14 mouse cellular contexts compared by ENCODE assay signal in the genomic region with DNA sequence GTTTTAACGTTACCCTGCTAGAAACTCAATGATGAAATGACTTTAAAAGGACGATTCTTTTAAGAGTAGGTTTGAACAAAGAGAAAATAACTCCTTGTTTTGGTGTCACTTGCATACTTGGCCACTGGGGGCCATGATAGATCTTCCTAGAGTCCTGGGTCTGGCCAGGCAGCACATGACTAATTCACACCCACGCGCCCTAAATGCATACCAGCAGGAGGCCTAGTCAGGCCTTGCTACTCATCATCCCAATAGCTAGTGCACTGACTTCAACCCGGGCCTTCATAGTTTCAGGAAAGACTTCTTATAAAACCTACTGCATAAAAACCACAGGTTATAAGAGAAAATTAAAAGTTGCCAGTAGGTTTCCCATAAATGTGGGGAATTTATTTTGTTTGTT. TPM values are rescaled to one million over a fixed set of nuclear protein-coding genes. Genes with fewer than 3 reads are reported as not detected.
A peak's percentile ranks its signal among the peaks of the same experiment; 100 is the strongest.
DNase-seq lines count a peak whose midpoint lies in the region; ATAC-seq and TF ChIP-seq lines count a peak whose summit lies in the region.
"Had no signal": no experiment of that assay in that cellular context is flagged by ENCODE, and none has a peak within 500 bp of the region (broad histone marks: within the 10 kb centered on the region; RNA-seq: fewer than 3 reads in every experiment).

No protein-coding gene starts in this region.

- TF ChIP-seq POLR2A in MEL (IDR thresholded peaks at IDR 0.05; ENCODE audit: control insufficient read depth in 1 of 2, insufficient read depth in 1 of 2, low read depth in 1 of 2, low read length in 2 of 2, poor library complexity in 1 of 2) = no peak

- no peak for TF ChIP-seq EP300 in MEL (IDR thresholded peaks at IDR 0.05; ENCODE audit: low read depth in 1 of 2, low read length in 2 of 2)

- no peaks in the 10 kb centered on the region for H3K4me1 ChIP-seq in MEL (ENCODE audit: control insufficient read depth in 1 of 2, insufficient read depth in 2 of 2, low read length in 2 of 2)
- H3K4me1 ChIP-seq in forebrain, embryonic 14.5 days (ENCODE audit: control insufficient read depth, insufficient read depth, low read length) = no peaks in the 10 kb centered on the region
- H3K4me1 ChIP-seq: neural tube, embryonic 12.5 days had no signal

- ATAC-seq in megakaryocyte-erythroid progenitor cell, adult 5-6 weeks (replicated peaks; ENCODE audit: low FRiP score, low TSS enrichment, poor library complexity, severe bottlenecking) = peak; percentile 95
- no peak for ATAC-seq in forebrain, embryonic 14.5 days

- 79% methylated on average over 5 of the region's 5 CpGs for WGBS in forebrain, embryonic 14.5 days

- H3K27ac ChIP-seq in layer of hippocampus, adult 2 months = no peak overlapping the region
- H3K27ac ChIP-seq in MEL (ENCODE audit: control insufficient read depth, low read depth, low read length) = no peak overlapping the region
- no peak overlapping the region for H3K27ac ChIP-seq in forebrain, embryonic 14.5 days (ENCODE audit: low read depth, low read length)
- H3K27ac ChIP-seq: hindbrain, embryonic 14.5 days; neural tube, embryonic 12.5 days had no signal

- no peaks in the 10 kb centered on the region for H3K27me3 ChIP-seq in MEL (ENCODE audit: control insufficient read depth in 1 of 2, insufficient read depth in 2 of 2, low read length in 2 of 2)
- no peaks in the 10 kb centered on the region for H3K27me3 ChIP-seq in forebrain, embryonic 14.5 days (replicated peaks; ENCODE audit: control insufficient read depth, insufficient read depth, low read length)
- H3K27me3 ChIP-seq: neural tube, embryonic 12.5 days had no signal

- DNase-seq in layer of hippocampus, adult 2 months (ENCODE audit: low spot score in 2 of 2) = no peak
- no peak for DNase-seq in layer of hippocampus, postnatal 36 days
- DNase-seq in MEL (ENCODE audit: low read depth, low spot score) = peak; percentile 53
- peak; percentile 41 for DNase-seq in brain, adult 2 months (ENCODE audit: low read depth, low spot score)
- no peak for DNase-seq in forebrain, embryonic 14.5 days (ENCODE audit: low spot score)
- no peak for DNase-seq in adrenal gland, adult 2 months
- DNase-seq: adrenal gland, adult 8-10 months; cerebellum, adult 9-10 months; lung, postnatal 4 days; right cerebral cortex, postnatal 4 days had no signal

- H3K36me3 ChIP-seq in MEL (ENCODE audit: control insufficient read depth in 1 of 2, insufficient read depth in 2 of 2, low read length in 2 of 2) = peaks cover 0 to 4% of the 10 kb centered on the region in 2 experiments; a peak in 1 of 4 replicates
- no peaks in the 10 kb centered on the region for H3K36me3 ChIP-seq in forebrain, embryonic 14.5 days (ENCODE audit: control insufficient read depth, insufficient read depth, low read length)
- H3K36me3 ChIP-seq: neural tube, embryonic 12.5 days had no signal

- H3K79me2 ChIP-seq in MEL (ENCODE audit: control insufficient read depth, insufficient read depth, low read length, poor library complexity) = no peaks in the 10 kb centered on the region

- TF ChIP-seq CTCF in layer of hippocampus, adult 2 months (conservative IDR thresholded peaks at IDR 0.05) = peak; percentile 30
- peak in 2 of 3 experiments; percentile 8 to 40; a peak in 3 of 6 replicates for TF ChIP-seq CTCF in MEL (IDR thresholded peaks at IDR 0.05 in 2 of 3, conservative IDR thresholded peaks at IDR 0.05 in 1 of 3; ENCODE audit: control insufficient read depth in 1 of 3, insufficient read depth in 1 of 3, low read depth in 2 of 3, low read length in 3 of 3, poor library complexity in 1 of 3, severe bottlenecking in 1 of 3)

- H3K4me3 ChIP-seq in layer of hippocampus, adult 2 months = no peak overlapping the region
- H3K4me3 ChIP-seq in MEL (ENCODE audit: control insufficient read depth in 1 of 2, insufficient read depth in 1 of 2, low read depth in 2 of 2, low read length in 2 of 2) = no peak overlapping the region
- no peak overlapping the region for H3K4me3 ChIP-seq in forebrain, embryonic 14.5 days (ENCODE audit: low read depth, low read length)
- H3K4me3 ChIP-seq: erythroblast, embryonic 14.5 days; neural tube, embryonic 12.5 days had no signal

- H3K9ac ChIP-seq in MEL (ENCODE audit: control insufficient read depth, low read depth, low read length, poor library complexity, severe bottlenecking) = no peak overlapping the region
- H3K9ac ChIP-seq in forebrain, embryonic 14.5 days (ENCODE audit: low read length) = no peak overlapping the region
- H3K9ac ChIP-seq: hindbrain, embryonic 14.5 days; neural tube, embryonic 12.5 days had no signal

- H3K4me2 ChIP-seq in forebrain, embryonic 14.5 days (ENCODE audit: low read length) = no peak overlapping the region
- H3K4me2 ChIP-seq: hindbrain, embryonic 14.5 days; neural tube, embryonic 12.5 days had no signal

- H3K9me3 ChIP-seq in MEL (replicated peaks; ENCODE audit: insufficient read depth, low read length) = no peaks in the 10 kb centered on the region
- H3K9me3 ChIP-seq in forebrain, embryonic 14.5 days (replicated peaks; ENCODE audit: control insufficient read depth, low read length) = no peaks in the 10 kb centered on the region
- H3K9me3 ChIP-seq: neural tube, embryonic 12.5 days had no signal

- peak; percentile 43 for TF ChIP-seq RAD21 in MEL (IDR thresholded peaks at IDR 0.05; ENCODE audit: low read depth, low read length)

TF ChIP-seq in MEL, 35 proteins besides CTCF, POLR2A, EP300 and RAD21:
- TF ChIP-seq USF1 (IDR thresholded peaks at IDR 0.05; ENCODE audit: low read depth, low read length) (no peak), JUND (IDR thresholded peaks at IDR 0.05; ENCODE audit: low read depth, low read length) (no peak), SMC3 (IDR thresholded peaks at IDR 0.05; ENCODE audit: low read depth, low read length) (peak; percentile 40; the same call in 1 of the 2 replicates), KAT2A (conservative IDR thresholded peaks at IDR 0.05; ENCODE audit: low read depth, low read length) (no peak)

RNA-seq across cellular contexts. Expression of gene Zdhhc23, which starts 22.5 kb away (rescaled TPM):
- 10 to 100 TPM; 43.4 to 49.1 TPM for total RNA-seq in layer of hippocampus, adult 2 months (2021)
- total RNA-seq in layer of hippocampus, postnatal 36 days (2021) = 10 to 100 TPM; 47.1 to 47.3 TPM
- 3.8 and 4.0 TPM in 2 replicates for total RNA-seq in MEL (2012; rRNA removed)
- polyA plus RNA-seq in MEL (2012; ENCODE audit: insufficient read depth in 1 of 2, insufficient read length in 2 of 2, low read depth in 1 of 2, low replicate concordance in 2 of 2, missing spikeins in 1 of 2) = 10 to 100 TPM in 1 of 2 experiments, 1 to 10 TPM in 1; 7.8 to 53.3 TPM
- total RNA-seq in megakaryocyte-erythroid progenitor cell, adult 5-6 weeks (2014; fragmentation: Nextera tagmentation) = 0.87 and 3.0 TPM in 2 replicates
- total RNA-seq in megakaryocyte-erythroid progenitor cell, adult 5-6 weeks (2017) = 0.80 and 1.6 TPM in 2 replicates
- polyA plus RNA-seq in forebrain, embryonic 14.5 days (2014; fragmentation: Nextera tagmentation; extraction: Ambion mirVana) = 1.3 and 2.4 TPM in 2 replicates
- total RNA-seq in adrenal gland, adult 2 months (2021) = 1 to 10 TPM; 1.1 TPM
- 0.19 and 0.33 TPM in 2 replicates for polyA plus RNA-seq in adrenal gland, adult 2 months (2012; rRNA removed)

Comparison
In these comparisons a context has a peak if more than half of its experiments do, and no peak if none do; other contexts are left out.
1. DNase-seq: peak in MEL (single experiment) and brain, adult 2 months (single experiment); none in layer of hippocampus, adult 2 months (0 of 2), layer of hippocampus, postnatal 36 days (0 of 2), forebrain, embryonic 14.5 days (single experiment) and adrenal gland, adult 2 months (single experiment).